Mouse (Mus musculus) intestine, embryonic 14.5 days (tissue): ENCODE measurements around the gene Foxred2. TPM values are rescaled to one million over a fixed set of nuclear protein-coding genes. Genes with fewer than 3 reads are reported as not detected.

Experiments used
- ATAC-seq: fragments of 200-750 bp; cut with Nextera tagmentation; replicated peaks from 2 replicates; pipeline ENCODE4 v1.8.0; 2017; ENCODE audit warnings: low read depth, moderate number of reproducible peaks, moderate TSS enrichment, moderate library complexity; ENCODE audit not compliant: low FRiP score, low TSS enrichment
- DNase-seq: peaks from one replicate; pipeline ENCODE4 v3.0.0-alpha.2; 2018; ENCODE audit warnings: low spot score
- H3K27ac ChIP-seq: fragments of 300-500 bp; sonication (generic); 2 replicates; pipeline ENCODE4 v1.5.1; 2014; ENCODE audit warnings: low read depth, mild to moderate bottlenecking, control low read depth
- H3K27me3 ChIP-seq: fragments of 300-500 bp; sonication (generic); replicated peaks from 2 replicates; pipeline ENCODE4 v1.6.1; 2014; ENCODE audit warnings: low read length, control low read depth; ENCODE audit not compliant: control insufficient read depth, insufficient read depth
- H3K36me3 ChIP-seq: fragments of 300-500 bp; sonication (generic); 2 replicates; pipeline ENCODE4 v1.6.1; 2014; ENCODE audit warnings: low read length, control low read depth; ENCODE audit not compliant: control insufficient read depth, insufficient read depth
- H3K4me1 ChIP-seq: fragments of 300-500 bp; sonication (generic); replicated peaks from 2 replicates; pipeline ENCODE4 v1.6.1; 2014; ENCODE audit warnings: low read length, control low read depth, mixed read lengths; ENCODE audit not compliant: control insufficient read depth, insufficient read depth
- H3K4me2 ChIP-seq: fragments of 300-500 bp; sonication (generic); 2 replicates; pipeline ENCODE4 v1.6.1; 2014; ENCODE audit warnings: low read length
- H3K4me3 ChIP-seq: fragments of 300-500 bp; sonication (generic); 2 replicates; pipeline ENCODE4 v1.5.1; 2014; ENCODE audit warnings: low read depth, low read length, control low read depth, mixed read lengths
- H3K9ac ChIP-seq: fragments of 300-500 bp; sonication (generic); 2 replicates; pipeline ENCODE4 v1.6.1; 2014; ENCODE audit warnings: mild to moderate bottlenecking, low read length
- H3K9me3 ChIP-seq: fragments of 300-500 bp; sonication (generic); 2 replicates; pipeline ENCODE4 v1.6.1; 2016; ENCODE audit warnings: low read length, control low read depth; ENCODE audit not compliant: control insufficient read depth
- WGBS: fragments of 180-500 bp; shearing (Covaris S2); extraction: QIAGEN DNeasy Blood & Tissue Kit; methylation state at CpG from one replicate; pipeline ENCODE4 v1.1.7; 2014; 5-methylcytosine and 5-hydroxymethylcytosine counted together
- polyA plus RNA-seq: library from polyadenylated mRNA; unstranded; fragments of >200 nt; fragmentation: Nextera tagmentation; extraction: Ambion mirVana; gene quantifications from 2 replicates; pipeline ENCODE4 v1.2.1, GENCODE M21; 2014

Gene Foxred2
- polyA plus RNA-seq, 1 experiment from 2014 or later: 4.7 TPM

DNA sequence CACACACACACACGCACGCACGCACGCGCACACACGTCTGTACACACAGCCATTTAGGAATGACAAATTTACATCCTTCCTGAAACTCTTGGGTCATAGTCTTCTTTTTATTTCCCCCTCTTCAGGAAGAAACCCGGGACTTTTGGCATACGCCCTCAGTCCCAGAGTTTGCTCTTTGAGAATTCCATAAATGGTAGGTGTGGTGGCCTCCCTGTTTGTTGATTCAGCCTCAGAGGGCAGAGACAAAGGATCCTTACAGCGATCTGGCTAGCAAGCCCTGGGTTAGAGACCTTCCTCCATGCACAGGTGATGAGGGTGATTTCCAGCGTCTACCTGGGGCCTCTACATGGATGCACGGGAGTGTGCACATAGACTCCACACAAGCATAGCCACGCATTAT is 37.1 kb downstream of the Foxred2 start:
- H3K27ac ChIP-seq: peak overlapping the region; percentile 18; the same call in 1 of the 2 replicates
- no peak overlapping the region for H3K9ac ChIP-seq
- H3K27me3 ChIP-seq: no peaks in the 10 kb centered on the region
- WGBS: 80% methylated on average over 12 of the region's 12 CpGs
- H3K4me3 ChIP-seq: no peak overlapping the region
- H3K9me3 ChIP-seq: no peaks in the 10 kb centered on the region
- no peak for ATAC-seq
- H3K36me3 ChIP-seq: peaks cover 84% of the 10 kb centered on the region
- no peaks in the 10 kb centered on the region for H3K4me1 ChIP-seq
- no peak for DNase-seq
- H3K4me2 ChIP-seq: no peak overlapping the region

DNA sequence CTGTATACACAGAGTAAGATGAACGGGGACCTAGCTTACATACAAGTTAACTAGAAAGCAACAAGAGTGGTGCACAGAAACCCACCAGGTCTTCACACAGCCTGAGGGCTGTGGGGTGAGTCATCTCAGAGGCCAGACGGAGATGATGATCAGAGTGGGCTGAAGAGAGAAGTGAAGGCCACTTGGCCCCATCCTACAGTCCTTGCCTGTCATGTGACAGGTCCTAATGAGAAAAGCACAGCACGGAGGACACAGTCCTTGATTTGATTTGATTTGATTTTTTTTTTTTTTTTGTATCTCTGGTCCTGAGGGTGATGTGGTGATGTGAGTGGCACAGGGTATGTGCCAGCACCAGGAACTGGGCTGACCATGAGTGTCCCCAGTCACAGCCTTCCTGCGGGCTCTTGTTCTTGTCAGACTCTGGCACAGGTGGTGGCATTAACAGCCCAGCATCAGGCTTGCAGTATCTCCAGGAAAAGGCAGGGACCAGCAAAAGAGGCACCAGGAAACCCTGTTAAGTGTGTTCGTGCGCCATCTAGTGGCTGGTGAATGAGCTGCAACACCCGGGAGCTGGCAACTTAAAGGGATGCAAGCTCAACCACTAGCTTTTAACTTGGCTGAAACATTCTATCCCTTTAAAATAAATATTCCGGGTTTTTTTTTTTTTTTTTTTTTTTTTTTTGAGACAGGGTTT is 39.5 kb downstream of the Foxred2 start:
- Histone ChIP-seq H3K9me3 (no peaks in the 10 kb centered on the region), H3K4me2 (no peak overlapping the region), H3K4me3 (no peak overlapping the region), H3K27ac (no peak overlapping the region), H3K36me3 (peaks cover 69% of the 10 kb centered on the region), H3K27me3 (no peaks in the 10 kb centered on the region), H3K4me1 (no peaks in the 10 kb centered on the region), H3K9ac (no peak overlapping the region)
- WGBS: 37% methylated on average over 8 of the region's 8 CpGs
- ATAC-seq (peak; percentile 21; the same call in 1 of the 2 replicates), DNase-seq (peak; percentile 98)

DNA sequence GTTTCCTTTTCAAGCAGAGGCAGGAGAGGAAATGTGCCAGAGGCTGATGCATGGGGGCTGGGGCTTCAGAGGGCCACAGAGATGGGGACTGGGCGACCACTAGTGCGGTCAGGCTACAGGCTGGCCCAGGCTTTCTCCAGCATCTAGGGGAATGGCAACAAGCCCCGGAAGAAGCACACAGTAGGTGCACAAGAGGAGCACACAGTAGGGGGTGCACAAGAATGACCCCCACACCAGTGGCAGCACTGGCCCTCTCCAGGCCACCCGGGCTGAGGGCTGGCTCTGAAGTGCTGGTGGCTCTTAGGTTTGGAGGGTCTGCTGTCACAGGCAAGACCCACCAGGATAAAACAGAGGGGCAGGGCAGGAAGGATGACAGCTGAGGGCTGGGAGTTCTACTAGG is 41.2 kb downstream of the Foxred2 start:
- Histone ChIP-seq H3K4me2 (no peak overlapping the region), H3K9me3 (no peaks in the 10 kb centered on the region), H3K27ac (no peak overlapping the region), H3K9ac (no peak overlapping the region), H3K36me3 (peaks cover 52% of the 10 kb centered on the region), H3K4me3 (no peak overlapping the region), H3K4me1 (no peaks in the 10 kb centered on the region; the same call in 1 of the 2 replicates), H3K27me3 (no peaks in the 10 kb centered on the region)
- no peak for DNase-seq
- no peak for ATAC-seq
- 95% methylated on average over 4 of the region's 4 CpGs for WGBS

DNA sequence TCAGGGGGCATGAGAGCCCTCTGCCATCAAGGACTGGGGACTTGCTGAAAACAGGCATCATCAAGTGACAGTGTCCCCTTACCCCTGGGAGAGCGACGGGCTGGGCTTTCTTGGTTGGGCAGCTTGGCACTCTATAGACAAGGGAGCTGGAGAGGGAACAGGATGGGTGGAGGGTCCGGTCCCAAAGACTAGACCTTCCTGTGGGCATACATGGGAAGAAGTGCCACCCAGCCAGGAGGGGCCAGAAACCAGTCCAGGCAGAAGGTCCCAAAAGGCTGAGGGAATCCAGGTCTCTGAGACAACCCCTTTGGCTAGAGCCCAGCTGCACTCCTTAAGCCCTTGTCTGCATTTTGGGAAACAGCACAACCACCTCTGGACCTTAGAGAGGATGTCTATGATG is 42.0 kb downstream of the Foxred2 start:
- no peak for ATAC-seq
- Histone ChIP-seq H3K4me1 (no peaks in the 10 kb centered on the region; the same call in 1 of the 2 replicates), H3K27ac (no peak overlapping the region), H3K9me3 (no peaks in the 10 kb centered on the region), H3K4me2 (no peak overlapping the region), H3K36me3 (peaks cover 46% of the 10 kb centered on the region), H3K27me3 (no peaks in the 10 kb centered on the region), H3K4me3 (no peak overlapping the region), H3K9ac (no peak overlapping the region)
- no peak for DNase-seq
- WGBS: 99% methylated on average over 3 of the region's 3 CpGs

DNA sequence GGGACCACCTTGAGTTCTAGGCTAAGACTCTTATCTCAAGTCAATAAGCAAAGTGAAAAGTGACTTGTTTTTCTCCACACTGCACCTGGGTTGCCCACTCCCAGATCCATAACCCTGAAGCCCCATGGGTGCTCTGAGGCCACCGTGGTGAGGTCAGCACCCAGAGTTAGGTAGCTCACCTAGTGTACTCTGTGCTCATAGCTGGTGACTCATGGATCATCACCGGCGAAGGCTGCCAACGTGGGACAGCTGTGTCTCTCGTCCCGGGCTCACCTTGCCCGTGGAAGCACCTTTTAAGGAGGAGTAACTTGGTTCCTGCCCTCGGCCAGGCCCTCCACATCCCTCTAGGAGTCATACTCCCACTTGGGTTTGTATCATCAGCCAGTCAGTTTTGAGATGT is 43.5 kb downstream of the Foxred2 start:
- Histone ChIP-seq H3K4me3 (no peak overlapping the region), H3K27me3 (no peaks in the 10 kb centered on the region), H3K9me3 (no peaks in the 10 kb centered on the region), H3K27ac (no peak overlapping the region), H3K4me2 (no peak overlapping the region), H3K36me3 (peaks cover 33% of the 10 kb centered on the region), H3K9ac (no peak overlapping the region), H3K4me1 (no peaks in the 10 kb centered on the region; the same call in 1 of the 2 replicates)
- no peak for DNase-seq
- 73% methylated on average over 8 of the region's 8 CpGs for WGBS
- no peak for ATAC-seq

DNA sequence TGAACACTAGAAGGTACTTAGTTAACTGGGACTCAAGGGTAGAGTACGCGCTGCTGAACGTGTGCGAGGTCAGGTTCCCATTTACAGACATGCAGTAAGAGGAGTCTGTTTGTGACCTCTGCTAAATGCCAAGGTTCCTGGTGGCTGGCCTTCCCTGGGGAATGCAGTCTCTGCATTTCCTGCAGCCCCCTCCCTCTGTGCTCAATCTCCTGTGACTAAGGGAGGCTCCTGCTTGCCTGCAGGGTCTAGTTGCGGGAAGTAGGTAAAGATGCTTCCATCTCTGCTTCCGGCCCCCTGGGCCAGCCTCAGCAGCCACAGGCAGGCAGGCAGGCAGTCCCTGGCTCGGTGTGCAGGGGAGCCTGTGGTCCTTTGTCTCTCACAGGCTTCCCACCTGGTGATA is 43.9 kb downstream of the Foxred2 start:
- WGBS: 58% methylated on average over 7 of the region's 7 CpGs
- Histone ChIP-seq H3K27me3 (no peaks in the 10 kb centered on the region), H3K4me1 (no peaks in the 10 kb centered on the region; the same call in 1 of the 2 replicates), H3K9me3 (no peaks in the 10 kb centered on the region), H3K36me3 (peaks cover 33% of the 10 kb centered on the region), H3K27ac (no peak overlapping the region), H3K4me3 (no peak overlapping the region), H3K4me2 (no peak overlapping the region), H3K9ac (no peak overlapping the region)
- ATAC-seq (no peak), DNase-seq (no peak)

DNA sequence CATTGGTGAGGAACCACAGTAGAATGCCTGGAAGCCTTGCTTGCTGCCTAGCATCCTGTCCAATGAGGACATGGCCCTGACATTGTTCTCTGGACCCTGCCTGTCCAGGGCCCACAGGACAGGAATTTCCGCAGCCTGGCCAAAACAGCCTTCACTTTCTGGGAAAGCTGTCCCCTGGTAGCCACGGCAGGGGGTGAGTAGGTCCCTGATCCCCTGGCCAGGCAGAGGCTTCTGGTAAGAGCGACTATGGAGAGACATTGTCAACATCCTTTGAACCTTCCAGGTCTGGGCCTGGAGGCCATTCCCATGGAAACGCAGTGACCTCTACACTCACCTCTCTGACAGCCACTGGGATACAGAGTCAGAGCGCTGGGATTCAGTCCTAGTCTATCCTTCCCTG is 44.5 kb downstream of the Foxred2 start:
- Histone ChIP-seq H3K4me3 (no peak overlapping the region), H3K9ac (no peak overlapping the region), H3K27ac (no peak overlapping the region; the same call in 1 of the 2 replicates), H3K27me3 (no peaks in the 10 kb centered on the region), H3K9me3 (no peaks in the 10 kb centered on the region), H3K36me3 (peaks cover 33% of the 10 kb centered on the region), H3K4me1 (peaks cover 5% of the 10 kb centered on the region; the same call in 1 of the 2 replicates), H3K4me2 (no peak overlapping the region)
- DNase-seq (no peak), ATAC-seq (no peak)
- 37% methylated on average over 5 of the region's 5 CpGs for WGBS

DNA sequence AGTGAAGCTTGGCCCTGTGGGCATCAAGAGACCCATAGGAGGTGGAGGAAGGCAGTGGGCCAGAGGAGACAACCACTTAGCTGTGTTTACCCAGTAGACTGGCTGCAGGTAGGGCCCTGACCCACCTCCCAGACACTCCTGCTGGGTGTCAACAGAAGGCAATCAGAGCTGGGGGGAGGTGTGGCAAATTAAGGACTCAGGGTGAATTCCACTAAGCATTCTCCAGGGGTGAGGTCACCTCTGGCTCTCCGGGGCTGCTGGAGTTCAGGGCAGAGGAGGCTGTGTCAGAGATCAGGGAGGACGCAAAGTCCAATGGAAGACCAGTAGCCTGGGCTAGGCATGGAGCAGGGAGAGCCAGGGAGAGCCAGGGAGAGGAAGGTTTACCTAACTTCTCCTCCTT is 45.5 kb downstream of the Foxred2 start:
- Histone ChIP-seq H3K9me3 (no peaks in the 10 kb centered on the region), H3K9ac (no peak overlapping the region), H3K27ac (no peak overlapping the region), H3K36me3 (peaks cover 25% of the 10 kb centered on the region), H3K4me3 (no peak overlapping the region), H3K4me2 (no peak overlapping the region), H3K27me3 (no peaks in the 10 kb centered on the region), H3K4me1 (peaks cover 13% of the 10 kb centered on the region)
- 5% methylated on average over 2 of the region's 2 CpGs for WGBS
- peak; percentile 59 for ATAC-seq
- no peak for DNase-seq
